Mouse (Mus musculus): Measurements from ENCODE around the gene Lmbrd1. TPM values are rescaled to one million over a fixed set of nuclear protein-coding genes. Genes with fewer than 3 reads are reported as not detected.
"Not testable (repeated sequence)": the region's sequence is repeated elsewhere in the genome, so short reads cannot be mapped to it uniquely, and the experiment has no call there.

Gene Lmbrd1
- total and polyA plus RNA-seq, 2 experiments from 2014 or later: 32.7 to 45.5 TPM

DNA sequence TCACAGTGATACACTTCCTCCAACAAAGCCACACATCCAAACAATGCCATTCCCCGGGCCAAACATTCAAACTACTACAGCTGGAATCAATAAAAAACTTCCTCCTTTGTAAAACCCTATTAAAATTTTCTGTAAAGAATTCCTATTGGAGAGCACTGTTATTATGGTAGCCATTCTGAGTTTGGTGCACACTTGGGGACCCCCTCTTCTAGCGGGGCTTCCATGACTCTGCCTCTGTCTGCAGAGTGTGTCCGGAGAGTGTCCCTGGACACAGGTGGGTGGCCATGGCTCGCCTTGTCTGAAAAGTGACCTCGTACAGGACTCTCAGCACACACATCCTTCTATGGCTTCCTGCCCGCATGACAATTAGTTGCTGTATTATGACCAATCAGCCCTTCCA, 114.7 kb downstream of the Lmbrd1 start:
- Histone ChIP-seq H3K4me2 (ENCODE audit: low read depth) (no peak overlapping the region), H3K27ac (ENCODE audit: low read depth, low read length) (no peak overlapping the region), H3K36me3 (ENCODE audit: insufficient read depth) (no peaks in the 10 kb centered on the region), H3K27me3 (ENCODE audit: insufficient read depth, low read length) (no peaks in the 10 kb centered on the region), H3K9me3 (ENCODE audit: low read length) (no peaks in the 10 kb centered on the region), H3K4me3 (ENCODE audit: low read depth, low read length) (no peak overlapping the region), H3K4me1 (ENCODE audit: insufficient read depth) (no peaks in the 10 kb centered on the region), H3K9ac (no peak overlapping the region)
- DNase-seq (no peak), ATAC-seq (no peak)
- 85% methylated on average over 6 of the region's 6 CpGs for WGBS
- TF ChIP-seq CTCF (IDR thresholded peaks at IDR 0.05; ENCODE audit: low read depth): no peak

DNA sequence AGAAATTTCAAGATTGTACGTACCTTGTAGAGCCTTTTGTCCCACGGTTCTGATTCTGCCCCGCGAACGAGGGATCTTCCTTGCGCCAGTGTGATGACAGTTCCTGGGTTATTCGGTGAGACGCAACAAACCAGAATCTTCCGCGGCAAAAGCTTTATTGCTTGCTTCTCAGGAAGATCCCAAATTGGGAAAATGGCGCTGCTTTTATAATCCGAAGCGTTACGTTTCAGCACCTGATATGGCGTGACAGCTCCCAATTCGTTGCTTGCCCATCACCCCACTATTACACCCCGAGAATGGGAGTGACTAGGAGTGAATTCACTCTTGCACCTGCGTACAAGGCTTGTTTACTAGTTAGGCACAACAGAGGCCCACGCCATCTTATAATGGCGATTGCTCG, 129.5 kb downstream of the Lmbrd1 start:
- not testable (repeated sequence) for ATAC-seq; H3K9me3 ChIP-seq (ENCODE audit: low read length); H3K4me2 ChIP-seq (ENCODE audit: low read depth); H3K27me3 ChIP-seq (ENCODE audit: insufficient read depth, low read length); H3K27ac ChIP-seq (ENCODE audit: low read depth, low read length); H3K9ac ChIP-seq; H3K4me3 ChIP-seq (ENCODE audit: low read depth, low read length); H3K36me3 ChIP-seq (ENCODE audit: insufficient read depth); H3K4me1 ChIP-seq (ENCODE audit: insufficient read depth); DNase-seq
- WGBS: 98% methylated on average over 21 of the region's 21 CpGs

Other genes starting within 250 kb of the Lmbrd1 start
- 5.3 and 6.1 TPM in 2 replicates for gene Col19a1, start 91.2 kb upstream of the Lmbrd1 start, total RNA-seq (2014; rRNA removed)
- gene Col19a1, start 91.2 kb upstream of the Lmbrd1 start, polyA plus RNA-seq (2015; fragmentation: Nextera tagmentation; extraction: Ambion mirVana): 2.3 and 4.2 TPM in 2 replicates

Data from forebrain, postnatal 0 days (tissue).